Comparison of ENCODE assay signal across 8 mouse cellular contexts in the genomic region with DNA sequence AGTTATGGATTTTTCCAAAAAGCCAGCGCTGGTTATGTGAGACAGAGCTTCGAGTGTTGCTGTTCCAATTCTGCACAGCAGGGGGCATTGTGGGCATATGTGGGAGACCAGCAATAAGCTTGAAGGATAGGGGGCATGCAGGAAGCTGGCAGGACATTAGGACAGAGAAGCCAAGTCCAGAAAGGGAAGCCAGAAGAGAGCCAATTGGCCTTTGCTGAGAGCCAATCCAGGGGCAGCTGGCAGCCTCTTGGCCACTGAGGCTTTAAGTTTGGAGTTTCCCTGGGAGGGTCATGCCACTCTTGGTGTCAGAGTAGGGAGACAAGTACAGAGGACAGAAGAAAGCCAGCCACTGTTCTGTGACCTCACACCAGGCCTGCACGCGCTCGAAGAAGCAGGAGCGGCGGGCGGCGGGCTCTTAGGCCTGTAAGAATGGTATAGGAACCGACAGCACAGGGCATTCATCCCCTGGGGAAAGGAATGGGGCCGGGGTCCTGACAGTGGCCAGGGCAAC. TPM values are rescaled to one million over a fixed set of nuclear protein-coding genes. Genes with fewer than 3 reads are reported as not detected.
A peak's percentile ranks its signal among the peaks of the same experiment; 100 is the strongest.
DNase-seq lines count a peak whose midpoint lies in the region; ATAC-seq and TF ChIP-seq lines count a peak whose summit lies in the region.

No protein-coding gene starts in this region.

- H3K36me3 ChIP-seq in embryonic facial prominence, embryonic 12.5 days = peaks cover 23% of the 10 kb centered on the region
- H3K36me3 ChIP-seq in heart, adult 2 months (ENCODE audit: control insufficient read depth, insufficient read depth, low read length) = peaks cover 8% of the 10 kb centered on the region
- no peaks in the 10 kb centered on the region for H3K36me3 ChIP-seq in kidney, adult 2 months (ENCODE audit: control insufficient read depth, insufficient read depth, low read length)
- H3K36me3 ChIP-seq in limb, embryonic 11.5 days (ENCODE audit: control insufficient read depth, insufficient read depth, low read length) = 0 out of 2 replicates have a peak, but pooled peaks cover 3% of the 10 kb centered on the region
- no peaks in the 10 kb centered on the region for H3K36me3 ChIP-seq in midbrain, embryonic 15.5 days (replicated peaks)

- ATAC-seq in embryonic facial prominence, embryonic 12.5 days (ENCODE audit: insufficient number of reproducible peaks, insufficient read depth, low FRiP score, low TSS enrichment) = peak; percentile 41; the same call in 1 of the 2 replicates
- peak; percentile 57; the same call in 1 of the 2 replicates for ATAC-seq in limb, embryonic 11.5 days (ENCODE audit: insufficient number of reproducible peaks, low FRiP score, low TSS enrichment, low read depth)
- peak; percentile 84 for ATAC-seq in midbrain, embryonic 15.5 days (replicated peaks)

- H3K79me2 ChIP-seq in heart, adult 2 months (replicated peaks; ENCODE audit: control insufficient read depth, insufficient read depth, low read length) = no peaks in the 10 kb centered on the region

- no peak; the same call in none of the 2 replicates for TF ChIP-seq CTCF in heart, adult 2 months (IDR thresholded peaks at IDR 0.05)
- TF ChIP-seq CTCF in kidney, adult 2 months (conservative IDR thresholded peaks at IDR 0.05; ENCODE audit: insufficient read depth, insufficient read length, low read depth, low read length) = peak; percentile 97

- no peaks in the 10 kb centered on the region for H3K9me3 ChIP-seq in embryonic facial prominence, embryonic 12.5 days
- H3K9me3 ChIP-seq in limb, embryonic 11.5 days (ENCODE audit: control insufficient read depth, low read length) = no peaks in the 10 kb centered on the region
- no peaks in the 10 kb centered on the region for H3K9me3 ChIP-seq in midbrain, embryonic 15.5 days

- peak; percentile 45 for TF ChIP-seq POLR2A in heart, adult 2 months (IDR thresholded peaks at IDR 0.05; ENCODE audit: insufficient read depth, low read depth, low read length)
- TF ChIP-seq POLR2A in kidney, adult 2 months (IDR thresholded peaks at IDR 0.05; ENCODE audit: low read depth, low read length) = peak; percentile 5

- intact Hi-C loops in heart, adult 2 months (cut with DNase I) = loop anchor here (1.0 to 2.0 kb wide), 2 partner anchors 53 to 118 kb away; no protein-coding TSS in a partner anchor

- H3K4me1 ChIP-seq in embryonic facial prominence, embryonic 12.5 days = peaks cover 10% of the 10 kb centered on the region; the same call in 1 of the 2 replicates
- peaks cover 7% of the 10 kb centered on the region for H3K4me1 ChIP-seq in heart, adult 2 months (ENCODE audit: control insufficient read depth, insufficient read depth, low read length)
- H3K4me1 ChIP-seq in kidney, adult 2 months (ENCODE audit: control insufficient read depth, insufficient read depth, low read length) = peaks cover 7% of the 10 kb centered on the region
- no peaks in the 10 kb centered on the region for H3K4me1 ChIP-seq in limb, embryonic 11.5 days (ENCODE audit: control insufficient read depth, insufficient read depth, low read length)
- H3K4me1 ChIP-seq in midbrain, embryonic 15.5 days = no peaks in the 10 kb centered on the region

- H3K27ac ChIP-seq in embryonic facial prominence, embryonic 12.5 days = 0 out of 2 replicates have a peak overlapping the region, but pooled peaks have one; percentile 27
- H3K27ac ChIP-seq in heart, adult 2 months = peak overlapping the region; percentile 79
- peak overlapping the region; percentile 80 for H3K27ac ChIP-seq in kidney, adult 2 months (ENCODE audit: insufficient read depth, low read depth, low read length)
- H3K27ac ChIP-seq in limb, embryonic 11.5 days (replicated peaks; ENCODE audit: low read depth, low read length) = no peak overlapping the region
- no peak overlapping the region for H3K27ac ChIP-seq in midbrain, embryonic 15.5 days

- TF ChIP-seq EP300 in heart, adult 2 months (IDR thresholded peaks at IDR 0.05; ENCODE audit: insufficient read depth, low read depth, low read length) = peak; percentile 97

- 63% methylated on average over 11 of the region's 11 CpGs for WGBS in embryonic facial prominence, embryonic 12.5 days
- WGBS in heart, adult 2 months = 28% methylated on average over 11 of the region's 11 CpGs
- WGBS in kidney, adult 2 months = 44% methylated on average over 11 of the region's 11 CpGs
- 79% methylated on average over 11 of the region's 11 CpGs for WGBS in limb, embryonic 11.5 days
- WGBS in midbrain, embryonic 15.5 days = 62% methylated on average over 11 of the region's 11 CpGs

- no peak overlapping the region for H3K4me3 ChIP-seq in embryonic facial prominence, embryonic 12.5 days
- no peak overlapping the region for H3K4me3 ChIP-seq in heart, adult 2 months
- H3K4me3 ChIP-seq in kidney, adult 2 months (ENCODE audit: insufficient read depth, low read depth, low read length) = no peak overlapping the region
- no peak overlapping the region for H3K4me3 ChIP-seq in limb, embryonic 11.5 days (ENCODE audit: low read depth, low read length)
- H3K4me3 ChIP-seq in midbrain, embryonic 15.5 days = no peak overlapping the region

- peak; percentile 96 for DNase-seq in 3T3-L1 (ENCODE audit: low read depth, low spot score)
- peak; percentile 93 for DNase-seq in adrenal gland, postnatal 36 days
- DNase-seq in heart, adult 2 months = peak; percentile 90 to 91
- DNase-seq in kidney, adult 2 months = peak; percentile 95
- DNase-seq in limb, embryonic 11.5 days (ENCODE audit: low spot score) = peak; percentile 91
- peak; percentile 66 to 89 for DNase-seq in spleen, adult 18-20 months

- no peak overlapping the region for H3K4me2 ChIP-seq in embryonic facial prominence, embryonic 12.5 days (replicated peaks)
- H3K4me2 ChIP-seq in limb, embryonic 11.5 days (ENCODE audit: low read depth, severe bottlenecking) = no peak overlapping the region
- no peak overlapping the region for H3K4me2 ChIP-seq in midbrain, embryonic 15.5 days

- H3K9ac ChIP-seq in embryonic facial prominence, embryonic 12.5 days = no peak overlapping the region
- peak overlapping the region; percentile 13; the same call in 1 of the 2 replicates for H3K9ac ChIP-seq in heart, adult 2 months (ENCODE audit: low read depth, low read length)
- H3K9ac ChIP-seq in limb, embryonic 11.5 days (ENCODE audit: low read length) = no peak overlapping the region
- no peak overlapping the region for H3K9ac ChIP-seq in midbrain, embryonic 15.5 days

- H3K27me3 ChIP-seq in embryonic facial prominence, embryonic 12.5 days = no peaks in the 10 kb centered on the region
- no peaks in the 10 kb centered on the region for H3K27me3 ChIP-seq in heart, adult 2 months (ENCODE audit: control insufficient read depth, insufficient read depth, low read length)
- no peaks in the 10 kb centered on the region for H3K27me3 ChIP-seq in kidney, adult 2 months (replicated peaks; ENCODE audit: control insufficient read depth, insufficient read depth, low read length)
- no peaks in the 10 kb centered on the region for H3K27me3 ChIP-seq in limb, embryonic 11.5 days (ENCODE audit: control insufficient read depth, insufficient read depth, low read length)
- H3K27me3 ChIP-seq in midbrain, embryonic 15.5 days (replicated peaks) = no peaks in the 10 kb centered on the region

RNA-seq across cellular contexts. Expression of gene Srl, which starts 52.4 kb away (rescaled TPM):
- 1 to 10 TPM; 6.7 to 8.2 TPM for total RNA-seq in adrenal gland, postnatal 36 days (2021)
- 29.5 and 31.9 TPM in 2 replicates for polyA plus RNA-seq in embryonic facial prominence, embryonic 12.5 days (2016; fragmentation: Nextera tagmentation; extraction: Ambion mirVana)
- total RNA-seq in heart, adult 2 months (2021) = 100 to 1,000 TPM; 771 to 870 TPM
- polyA plus RNA-seq in heart, adult 2 months (2012; rRNA removed) = 276 and 575 TPM in 2 replicates
- polyA plus RNA-seq in kidney, adult 2 months (2012; rRNA removed) = 3.1 and 6.9 TPM in 2 replicates
- polyA plus RNA-seq in limb, embryonic 11.5 days (2014; fragmentation: Nextera tagmentation; extraction: Ambion mirVana) = 29.7 and 31.8 TPM in 2 replicates
- polyA plus RNA-seq in midbrain, embryonic 15.5 days (2015; fragmentation: Nextera tagmentation; extraction: Ambion mirVana) = 25.4 and 29.3 TPM in 2 replicates

Comparison
In these comparisons a context has a peak if more than half of its experiments do, and no peak if none do; other contexts are left out.
1. H3K27ac ChIP-seq: peak in embryonic facial prominence, embryonic 12.5 days (single experiment), heart, adult 2 months (single experiment) and kidney, adult 2 months (single experiment); none in limb, embryonic 11.5 days (single experiment) and midbrain, embryonic 15.5 days (single experiment).
2. Peak in every context shown above with its lines, with median percentiles within 50 percentile points of each other: DNase-seq and ATAC-seq.